Mouse (Mus musculus) retina, embryonic 14.5 days (tissue): ENCODE results near the gene Dao.
A peak's percentile ranks its signal among the peaks of the same experiment; 100 is the strongest.

Source experiments
- DNase-seq: peaks from one replicate; pipeline ENCODE4 v3.0.0-alpha.2; 2015; ENCODE audit warnings: low spot score

The Dao gene

DNA sequence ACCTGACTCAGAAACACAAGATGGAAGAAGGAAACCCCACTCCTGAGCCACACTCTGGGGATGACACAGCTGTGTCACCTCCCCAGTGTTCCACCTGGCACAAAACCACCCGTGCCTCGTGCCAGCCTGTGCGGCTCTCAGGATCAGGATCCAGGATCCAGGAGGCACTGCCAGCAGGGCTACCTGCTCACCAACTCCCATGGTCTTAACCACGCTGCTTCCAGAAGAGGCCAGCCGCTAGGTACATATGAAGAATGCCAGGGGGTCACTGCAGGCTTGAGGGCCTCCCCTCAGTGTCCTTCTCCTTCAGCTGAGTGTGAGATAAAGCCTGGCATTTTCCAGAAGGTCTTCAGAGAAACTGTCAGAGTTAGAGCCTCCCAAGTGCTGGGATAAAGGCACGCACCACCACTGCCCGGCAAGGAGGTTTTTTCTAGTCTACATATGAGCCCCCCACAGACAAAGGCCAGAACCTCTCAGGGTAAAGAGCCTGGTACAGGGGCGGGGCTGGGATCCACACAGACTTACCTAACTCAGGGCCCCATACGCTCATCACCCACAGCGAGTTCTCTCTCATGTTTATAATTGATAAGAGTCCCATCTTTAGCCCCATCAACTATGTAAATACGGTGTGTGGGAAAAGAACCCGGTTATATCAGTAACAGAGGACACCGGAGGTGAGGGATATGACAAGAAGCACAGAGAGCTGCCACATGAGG lies 19.3 kb upstream of the Dao start:
- no peak for DNase-seq

DNA sequence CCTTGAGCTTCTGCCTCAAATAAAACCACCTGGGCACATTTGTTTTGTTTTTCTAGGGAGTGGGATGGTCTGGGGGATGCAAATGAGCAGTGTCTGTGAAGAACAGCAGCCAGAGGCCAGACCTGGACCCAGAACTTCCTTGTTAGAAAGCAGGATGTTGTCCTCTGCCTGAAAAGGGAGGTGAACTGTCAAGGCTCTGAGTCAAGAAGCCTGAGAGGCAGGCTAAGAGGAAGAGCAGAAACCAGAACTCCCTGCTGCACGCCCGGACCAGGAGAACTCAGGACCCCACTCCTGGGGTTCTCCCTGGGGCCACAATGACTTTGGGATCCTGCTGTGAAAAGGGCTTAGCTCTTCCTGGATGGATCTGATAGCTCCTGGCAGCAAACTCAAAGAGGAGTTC lies 17.8 kb upstream of the Dao start:
- DNase-seq = no peak

DNA sequence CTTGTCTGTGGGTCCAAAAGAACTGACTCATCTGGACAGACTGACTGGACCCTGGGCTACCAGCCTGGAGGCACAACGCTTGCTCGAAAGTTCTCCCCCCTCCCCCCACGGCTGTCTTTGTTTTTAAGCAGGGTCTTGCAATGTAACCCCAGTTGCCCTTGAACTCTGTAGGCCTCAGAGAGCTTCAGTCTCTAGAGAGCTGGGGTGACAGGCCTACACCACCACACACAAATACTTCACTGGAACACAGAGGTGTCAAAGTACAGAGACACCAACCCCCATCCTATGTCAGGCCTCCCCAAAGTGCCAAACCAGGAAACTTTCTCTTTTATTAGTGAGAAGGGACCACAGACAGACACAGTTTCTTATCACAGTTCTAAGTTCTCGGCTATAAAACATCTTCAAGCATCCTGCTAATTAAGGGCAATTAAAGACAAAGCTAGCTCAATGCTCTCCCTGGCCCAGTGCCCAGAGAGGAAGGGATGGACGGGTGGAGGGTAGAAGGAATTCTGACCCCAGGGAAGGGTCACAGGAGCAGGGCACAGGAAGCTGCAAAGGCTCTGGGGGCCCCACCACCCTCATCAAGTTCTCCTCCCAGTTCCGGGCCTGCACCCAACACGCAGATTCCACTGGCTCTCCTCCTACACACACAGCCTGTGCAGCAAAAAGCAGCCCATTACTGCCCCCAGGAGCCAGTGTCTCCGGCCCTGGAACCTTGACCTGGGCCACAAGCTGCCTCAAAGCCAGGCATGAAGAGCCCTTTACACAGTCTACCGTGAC lies 17.1 kb upstream of the Dao start:
- DNase-seq = no peak

DNA sequence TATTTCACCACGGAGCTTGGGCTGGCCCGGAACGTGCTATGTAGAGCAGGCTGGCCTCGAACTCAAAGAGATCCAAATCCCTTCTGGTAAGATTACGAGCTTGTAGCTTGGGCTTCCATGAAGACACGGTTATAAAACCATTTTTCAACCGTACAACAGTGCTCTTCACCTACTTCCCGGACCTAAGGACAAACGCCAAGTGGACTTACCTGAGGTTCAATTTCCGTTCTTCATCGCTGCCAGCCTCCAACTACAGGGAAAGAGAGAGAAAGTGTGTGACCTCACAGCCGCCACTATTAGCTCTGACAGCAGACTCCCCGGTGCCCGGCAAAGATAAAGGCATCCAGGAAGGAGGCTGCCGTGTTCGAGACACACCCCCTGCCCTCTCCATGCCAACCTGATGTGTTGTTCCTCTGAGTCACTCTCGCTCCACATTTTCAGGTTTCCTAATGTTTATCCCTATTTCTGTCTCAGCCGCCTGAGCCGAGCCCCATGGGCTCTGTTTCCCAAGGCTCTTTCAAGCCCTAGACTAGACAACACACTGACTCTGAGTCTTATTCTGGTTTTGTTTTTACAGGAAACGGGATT lies 14.0 kb upstream of the Dao start:
- no peak for DNase-seq

DNA sequence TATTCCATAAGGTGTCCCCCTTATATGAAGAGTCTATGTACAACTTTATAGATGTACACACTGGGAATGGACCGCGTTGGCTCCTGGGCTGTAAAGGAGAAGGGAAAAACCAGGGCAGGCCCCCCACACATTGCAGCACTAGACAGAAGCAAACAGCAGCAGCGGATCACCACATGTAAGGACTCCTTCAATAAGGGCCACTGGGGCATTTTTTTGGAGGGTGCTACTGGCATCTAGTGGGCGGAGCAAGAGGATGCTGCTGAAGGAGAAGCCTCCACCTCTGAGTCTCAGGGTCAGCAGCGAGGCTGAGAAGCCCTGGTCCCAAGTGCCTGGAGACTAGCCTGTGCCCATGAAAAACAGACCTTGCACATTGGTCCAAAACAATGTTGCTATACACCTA lies 12.9 kb upstream of the Dao start:
- DNase-seq = no peak

DNA sequence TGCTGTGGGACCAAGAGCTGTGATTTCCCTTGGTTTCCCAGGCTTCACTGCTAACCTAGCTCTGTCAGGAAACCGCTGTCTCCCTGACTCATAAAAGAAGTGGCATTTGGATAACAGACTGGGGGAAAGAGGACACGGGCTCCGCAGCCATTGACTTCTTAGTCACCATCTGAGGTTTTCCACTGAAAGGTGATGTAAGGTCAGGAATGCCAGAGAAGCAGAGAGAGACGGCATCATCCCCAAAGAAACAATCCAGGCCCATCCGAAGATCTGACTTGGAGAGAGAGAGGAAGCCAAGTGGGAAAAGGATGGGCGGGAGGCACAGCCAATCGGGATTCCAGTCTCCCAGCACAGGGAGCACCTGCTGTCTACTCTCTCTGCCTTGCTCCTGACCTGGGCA lies 12.4 kb upstream of the Dao start:
- no peak for DNase-seq

DNA sequence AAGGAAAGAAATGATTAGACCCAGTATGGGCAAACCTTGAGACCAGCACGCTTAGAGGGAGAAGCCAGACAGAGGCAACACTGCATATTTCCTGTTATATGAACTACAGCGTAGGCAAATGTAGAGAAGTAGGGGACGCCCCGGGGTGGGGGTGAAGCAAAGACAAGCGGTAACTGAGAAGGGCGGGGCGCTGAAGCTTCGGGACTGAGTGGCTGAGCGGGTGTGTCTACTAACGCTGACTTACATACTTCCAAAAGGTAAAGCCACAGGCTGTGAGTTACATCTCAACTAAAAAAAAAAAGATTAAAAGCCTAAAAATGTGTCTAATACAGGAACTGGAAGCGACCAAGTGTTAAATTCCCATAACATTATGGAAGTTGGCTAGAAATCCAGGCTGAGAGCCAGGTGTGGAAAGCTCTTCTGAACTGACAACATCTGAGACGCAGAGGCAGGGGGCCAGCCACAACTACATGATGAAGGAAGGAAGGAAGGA lies 11.1 kb upstream of the Dao start:
- DNase-seq = no peak

DNA sequence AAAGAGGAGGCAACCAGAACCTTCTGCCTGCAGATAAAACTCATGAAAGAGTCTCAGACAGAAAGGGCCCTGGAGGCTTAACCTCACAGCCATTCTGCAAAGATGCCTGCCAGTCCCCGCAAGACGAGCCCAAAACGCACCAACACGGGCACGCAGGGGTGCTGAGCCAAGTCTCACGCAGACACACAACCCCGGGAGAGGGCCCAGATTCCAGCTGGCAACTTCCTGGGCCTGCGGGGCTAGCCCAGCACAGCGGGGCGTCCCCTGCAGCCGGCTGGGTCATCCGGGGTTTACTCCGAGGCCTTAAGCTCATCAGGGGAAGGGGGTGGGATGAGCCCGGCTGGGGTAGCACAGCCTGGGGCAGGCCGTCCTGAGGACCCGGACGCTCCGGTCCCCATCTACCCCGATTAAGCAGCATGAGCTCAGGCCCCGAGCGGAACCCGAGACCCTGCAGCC lies 10.4 kb upstream of the Dao start:
- peak; percentile 78 for DNase-seq

DNA sequence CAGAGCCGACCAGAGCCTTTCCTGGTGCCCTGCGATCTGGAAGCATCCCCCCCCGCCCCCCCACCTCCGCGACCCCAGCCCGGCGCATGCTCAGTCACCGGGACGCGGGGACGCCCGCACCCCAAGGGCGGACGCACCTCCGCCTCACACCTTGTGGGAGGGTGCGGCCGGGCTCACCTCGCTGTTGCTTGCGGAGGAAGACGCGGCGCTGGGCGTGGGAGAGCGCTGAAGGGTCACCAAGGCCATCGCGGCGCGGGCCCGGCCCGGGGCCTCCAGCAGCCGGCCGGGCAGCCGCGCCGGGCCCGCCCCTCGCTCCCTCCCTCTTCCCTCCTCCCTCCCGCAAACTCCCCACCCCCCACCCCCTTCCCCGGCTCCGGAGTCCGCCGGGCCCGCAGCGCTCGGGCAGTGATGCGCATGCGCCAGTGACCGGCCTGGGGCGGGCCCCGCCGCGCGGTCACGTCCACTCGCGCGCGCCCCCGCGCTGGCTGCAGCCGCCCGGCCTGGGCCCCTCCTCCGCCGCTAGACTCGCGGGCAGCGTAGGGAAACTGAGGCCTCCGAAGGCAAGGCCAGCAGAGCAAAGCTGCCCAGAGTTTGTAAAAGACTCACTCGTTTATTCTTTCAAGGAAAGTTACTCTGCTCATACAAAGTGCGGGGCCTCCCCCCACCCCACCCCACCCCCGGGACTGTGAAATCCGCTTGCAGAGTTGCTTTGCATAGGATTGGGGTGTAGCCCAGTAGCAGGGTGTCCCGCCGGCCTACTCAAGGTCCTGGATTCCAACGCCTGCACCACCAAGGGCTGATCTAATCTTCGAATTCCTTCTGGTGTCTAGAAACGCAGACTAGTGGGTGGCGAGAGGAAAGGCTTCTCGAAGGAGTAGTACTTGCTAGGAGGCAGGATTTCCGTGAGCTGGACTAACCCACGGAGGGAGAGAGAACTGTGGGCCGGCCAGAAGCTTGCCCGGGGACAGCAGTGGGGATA lies 9.7 kb upstream of the Dao start, which contains the start of gene Ssh1:
Ssh1 (minus strand) TSS at position 408 of the 979 bp plus-strand sequence.
- DNase-seq = peak; percentile 91

DNA sequence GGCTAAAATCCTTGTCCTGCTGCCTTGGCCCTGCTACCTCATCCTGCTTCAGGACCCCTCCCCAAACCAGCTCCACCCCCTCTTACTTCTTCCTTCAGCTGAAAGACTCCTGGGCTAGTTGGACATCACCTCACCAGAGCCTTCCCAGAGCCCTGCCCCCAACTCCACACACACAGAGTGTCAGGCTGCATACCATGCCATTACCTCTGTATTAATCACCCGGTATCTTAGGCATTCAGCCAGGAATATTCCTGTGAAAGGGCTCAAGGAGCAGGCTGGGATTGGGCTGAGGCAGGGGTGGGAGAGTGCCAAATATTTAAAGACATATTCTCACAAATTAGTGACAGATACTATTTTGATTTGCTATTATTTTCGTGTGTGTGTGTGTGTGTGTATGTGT lies 7.0 kb upstream of the Dao start:
- DNase-seq = no peak

DNA sequence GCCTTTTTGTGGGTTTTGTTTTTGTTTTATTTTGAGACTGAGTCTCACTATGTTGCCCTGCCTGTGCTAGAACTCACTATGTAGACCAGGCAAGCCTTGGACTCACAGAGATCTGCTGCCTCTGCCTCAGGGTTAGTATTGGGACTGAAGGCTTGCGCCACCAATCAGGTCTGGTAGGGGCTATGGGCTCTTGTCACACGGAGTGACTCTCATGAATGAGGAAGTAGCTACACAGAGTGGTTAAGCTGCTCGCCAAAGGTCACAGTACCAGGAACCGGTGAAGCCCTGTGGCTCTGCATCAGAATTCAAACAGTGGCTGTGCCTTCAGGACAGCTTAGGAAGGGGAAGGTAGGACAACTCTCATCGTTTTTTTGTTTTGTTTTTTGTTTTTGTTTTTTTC lies 4.1 kb upstream of the Dao start:
- no peak for DNase-seq

DNA sequence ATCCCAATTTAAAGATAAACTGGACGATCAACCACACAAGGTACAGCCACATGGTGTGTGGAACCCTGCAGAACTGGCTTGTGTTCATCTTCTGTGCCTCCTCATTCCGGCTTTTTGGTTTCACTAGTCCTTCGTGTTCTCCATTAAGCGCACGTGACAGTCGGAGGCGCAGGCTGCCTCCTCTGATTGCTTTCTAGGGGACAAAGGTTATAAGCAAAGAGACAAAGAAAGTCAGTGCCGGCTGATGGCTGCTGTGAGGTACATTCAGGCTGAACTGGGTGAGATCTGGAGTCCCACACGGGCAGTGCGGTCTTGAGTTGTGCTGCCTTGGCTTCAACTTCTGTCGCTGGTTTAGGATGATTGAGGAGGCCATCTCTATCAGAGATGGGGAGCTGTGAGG lies 1.1 kb downstream of the Dao start:
- DNase-seq = no peak

DNA sequence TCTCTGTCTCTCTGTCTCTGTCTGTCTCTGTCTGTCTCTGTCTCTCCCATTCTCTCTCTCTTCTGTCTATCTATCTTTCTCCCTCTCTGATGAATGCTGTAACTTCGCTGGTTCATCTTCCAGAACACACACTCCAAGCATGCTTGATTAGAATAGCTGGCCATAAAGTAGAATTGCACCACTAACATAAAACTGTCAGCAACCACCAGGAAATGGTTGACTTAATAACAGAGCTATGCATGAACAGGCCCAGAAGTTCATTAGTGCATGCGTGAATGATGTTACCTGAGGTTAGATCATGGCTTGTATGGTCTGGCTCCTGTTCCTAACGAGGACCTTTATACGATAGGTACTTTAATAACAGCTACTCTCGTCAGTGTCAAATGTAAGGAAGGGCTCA lies 1.6 kb downstream of the Dao start:
- no peak for DNase-seq

DNA sequence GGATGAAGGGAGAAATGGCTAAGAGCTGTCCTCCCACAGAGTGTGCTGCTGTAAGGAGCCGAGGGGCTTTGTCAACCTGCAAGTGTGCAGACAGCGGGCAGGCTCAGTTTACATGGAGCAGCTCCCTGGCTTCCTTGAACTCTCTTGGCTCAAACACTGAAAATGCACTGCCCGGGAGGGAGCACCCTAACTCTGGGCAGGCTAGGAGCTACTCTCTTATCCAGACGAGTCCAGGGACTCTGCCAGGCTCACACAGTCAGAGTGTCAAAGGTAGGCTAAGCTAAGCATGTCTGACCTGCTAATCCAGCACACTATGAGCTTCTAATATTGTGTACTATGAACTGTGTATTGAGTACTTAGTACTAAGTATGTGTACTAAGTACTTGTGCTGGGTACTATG lies 3.5 kb downstream of the Dao start:
- DNase-seq = no peak

DNA sequence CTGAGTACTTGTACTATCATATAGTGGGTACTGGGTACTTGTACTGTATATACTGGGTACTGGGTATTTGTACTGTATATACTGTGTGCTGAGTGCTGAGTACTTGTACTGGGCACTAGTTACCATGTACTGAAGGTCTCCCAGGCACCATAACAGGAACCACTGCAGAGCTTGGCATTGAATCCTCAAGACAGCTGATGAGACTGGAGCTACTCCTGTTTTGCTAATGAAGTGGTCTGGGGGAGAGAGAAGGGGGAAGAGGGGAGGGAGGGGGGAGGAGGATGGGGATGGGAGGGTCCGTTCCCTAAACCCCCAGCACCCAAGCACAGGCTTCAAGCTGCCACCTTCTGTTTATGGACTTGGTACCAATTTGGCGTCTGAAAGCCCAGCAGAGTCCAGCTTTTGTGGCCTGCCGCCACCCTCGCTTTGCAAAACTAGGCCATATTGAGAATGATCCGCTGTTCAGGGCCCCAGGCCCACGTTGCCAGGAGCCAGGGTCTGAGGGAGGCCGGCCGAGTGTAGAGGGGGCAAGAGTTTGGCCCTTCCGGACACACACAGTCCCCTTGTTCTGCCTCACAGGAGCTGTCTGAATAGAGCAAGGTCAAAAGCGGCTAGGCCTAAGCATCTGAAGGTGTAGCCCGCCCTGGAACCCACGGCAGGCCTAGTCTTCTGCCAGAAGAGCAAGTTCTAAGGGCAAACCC lies 4.4 kb downstream of the Dao start:
- peak; percentile 37 for DNase-seq

DNA sequence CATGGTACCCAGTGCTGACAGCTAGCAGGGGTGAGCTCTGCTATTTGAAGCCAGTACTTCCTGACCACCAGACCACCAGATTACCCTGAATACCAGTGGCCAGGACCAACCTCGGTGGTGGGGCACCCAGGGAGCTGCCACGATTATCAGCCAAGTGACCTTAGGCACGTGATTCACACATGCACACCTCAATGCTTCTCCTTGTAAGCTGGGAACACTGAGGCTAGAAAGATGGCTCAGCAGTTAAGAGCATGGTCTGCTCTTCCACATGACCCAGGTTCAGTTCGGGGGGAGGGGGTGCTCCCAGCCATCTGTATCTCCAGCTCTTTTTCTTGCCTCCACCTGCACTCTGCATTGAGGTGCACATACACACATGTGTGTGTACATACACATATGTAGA lies 5.5 kb downstream of the Dao start:
- no peak for DNase-seq

DNA sequence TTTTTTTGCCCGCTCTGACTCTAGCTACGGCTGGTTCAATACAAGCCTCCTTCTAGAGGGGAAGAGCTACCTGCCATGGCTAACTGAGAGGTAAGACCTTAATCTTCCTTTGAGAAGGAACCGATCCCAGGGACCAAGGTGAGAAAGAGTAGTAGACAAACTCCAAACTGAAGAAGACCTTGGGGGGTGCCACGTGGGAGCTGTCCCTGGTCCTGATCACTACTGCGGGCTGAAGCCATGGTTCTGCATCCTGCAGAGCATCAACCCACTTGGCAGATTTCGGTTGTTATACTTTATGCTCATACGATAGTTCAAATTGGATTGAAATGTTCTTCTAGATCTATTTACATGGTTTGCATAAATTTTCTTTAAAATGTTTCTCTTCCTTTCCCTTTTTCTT lies 11.6 kb downstream of the Dao start:
- no peak for DNase-seq

DNA sequence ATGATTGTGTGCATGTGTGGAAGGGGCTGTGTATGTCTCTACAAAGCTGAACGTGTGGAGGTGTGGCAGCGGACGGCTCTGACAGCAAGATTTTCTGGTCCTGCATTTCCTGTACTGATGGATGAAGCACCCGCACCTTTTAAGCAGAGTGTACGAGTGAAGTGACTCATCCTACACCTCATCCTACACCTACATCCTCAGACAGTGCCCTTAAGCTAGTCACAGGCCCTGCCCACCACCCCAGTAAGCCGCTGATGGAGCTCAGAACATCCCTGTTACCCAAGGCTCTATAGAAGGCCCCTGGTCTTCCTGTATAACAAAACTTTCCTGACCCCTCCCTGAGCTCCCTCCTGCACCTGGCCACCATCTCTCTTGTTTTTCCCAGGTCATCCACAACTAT lies 20.9 kb downstream of the Dao start:
- no peak for DNase-seq

DNA sequence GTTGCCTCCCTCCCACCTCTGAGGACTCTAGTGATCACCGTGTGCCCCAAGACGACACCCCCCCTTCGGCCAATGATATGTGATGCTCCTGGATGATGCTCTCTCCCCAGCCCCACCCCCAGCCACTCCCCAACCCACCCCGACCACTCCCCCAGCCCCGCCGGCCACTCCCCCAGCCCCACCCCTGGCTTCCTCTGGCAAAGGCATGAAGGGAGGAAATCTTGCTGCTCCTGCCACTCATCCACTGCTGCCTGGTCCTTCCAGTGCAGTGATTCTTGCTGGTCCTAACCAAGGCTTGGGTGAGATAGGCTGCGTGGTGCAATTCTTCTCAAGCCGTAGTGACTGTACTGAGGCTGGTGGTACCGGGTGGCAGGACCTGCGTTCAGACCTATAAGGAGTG lies 21.4 kb downstream of the Dao start:
- no peak for DNase-seq

DNA sequence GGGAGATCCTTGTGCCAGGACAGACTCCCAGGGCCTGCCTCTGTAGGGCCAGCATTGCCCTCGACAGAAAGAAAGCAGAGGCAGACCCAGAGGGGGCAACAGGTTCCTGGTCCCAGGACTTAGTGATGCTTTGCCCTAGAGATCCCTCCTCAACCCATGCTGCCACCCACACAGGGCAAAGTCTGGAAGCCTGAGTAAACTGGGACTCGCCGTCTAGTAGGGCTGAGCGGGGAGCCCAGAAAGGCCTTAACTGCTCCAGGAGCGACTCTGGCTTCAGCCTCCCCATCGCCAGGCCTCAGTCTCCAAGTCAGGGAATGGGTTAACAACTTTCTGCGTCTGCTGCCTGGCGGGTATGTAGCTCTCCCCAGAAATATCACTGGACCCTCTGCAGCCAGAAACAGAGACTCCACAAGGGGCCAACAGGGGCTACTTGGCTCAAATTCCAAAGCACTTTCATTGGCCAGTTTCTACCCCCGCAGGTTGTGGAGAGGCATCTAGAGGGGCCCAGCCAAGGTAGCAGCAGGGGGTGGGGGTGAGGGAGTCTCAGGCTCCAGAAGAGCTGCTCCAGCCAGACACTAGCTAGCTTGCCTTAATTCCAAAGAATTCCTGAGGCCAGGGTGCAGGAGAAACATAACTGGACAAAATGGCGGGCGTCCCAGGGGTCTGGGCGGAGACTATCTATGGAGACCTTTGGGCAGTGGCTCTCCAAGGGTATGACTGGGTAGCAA lies 23.9 kb downstream of the Dao start:
- DNase-seq = no peak

DNA sequence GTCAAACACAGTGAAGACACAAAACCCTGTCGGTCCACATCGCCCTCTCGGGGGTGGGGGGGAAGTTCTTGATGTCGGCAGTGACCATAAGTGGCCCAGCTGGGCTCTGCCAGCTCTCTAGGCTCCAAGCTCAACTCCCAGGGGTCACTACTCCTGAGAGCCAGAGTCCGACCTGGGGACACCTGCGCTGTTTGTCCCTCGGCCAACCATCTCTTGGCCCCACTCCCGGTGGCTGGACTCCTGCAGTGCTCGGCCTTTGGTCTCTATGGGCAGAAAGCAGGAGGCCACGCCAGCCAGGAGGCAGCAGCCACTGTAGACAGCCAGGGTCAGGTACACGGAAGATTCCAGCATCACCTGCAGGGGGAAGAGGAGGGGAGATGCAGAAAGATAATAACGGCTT lies 24.6 kb downstream of the Dao start:
- no peak for DNase-seq
